Mouse (Mus musculus) 3T3-L1 (cell line): ENCODE measurements around the gene Zfp568.
A peak's percentile ranks its signal among the peaks of the same experiment; 100 is the strongest.

Source experiments
- DNase-seq: peaks from one replicate; pipeline ENCODE4 v3.0.0-alpha.2; 2015; ENCODE audit warnings: low read depth, low spot score

Zfp568 gene

DNA sequence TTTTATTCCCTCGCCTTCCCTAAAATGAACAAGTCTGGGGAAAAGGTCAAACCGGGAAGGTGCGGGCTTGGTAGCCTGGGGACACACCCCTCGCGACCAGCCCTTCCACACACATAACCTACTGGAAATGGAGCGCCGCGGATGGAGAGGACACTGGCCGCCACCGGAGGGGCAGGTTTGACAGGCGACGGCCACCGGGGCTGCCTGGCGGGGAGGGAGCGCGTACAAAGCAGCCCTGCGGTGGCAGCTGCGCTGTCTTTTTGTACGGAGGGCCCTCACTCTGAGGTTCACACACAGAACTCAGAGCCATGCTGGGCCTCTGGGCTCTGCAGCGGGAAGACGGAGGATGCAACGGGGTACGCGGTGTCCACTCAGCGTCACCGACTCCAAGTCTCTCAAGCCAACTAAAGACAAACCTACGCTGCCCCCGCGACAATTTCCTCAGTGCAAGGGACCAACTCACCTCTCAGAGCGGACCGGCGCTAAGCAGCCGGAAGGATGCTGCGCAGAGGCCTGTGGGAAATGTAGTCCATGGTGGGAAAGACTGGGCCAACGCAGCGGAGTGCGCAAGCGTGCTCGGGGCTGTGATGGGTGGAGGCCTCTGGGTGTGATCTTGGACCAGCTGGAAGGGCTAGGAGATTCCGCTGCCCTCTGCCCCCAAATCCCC is 67.3 kb downstream of the Zfp568 start, which contains the start of gene Zfp14:
Zfp14 (minus strand) TSS at position 499 of the 667 bp plus-strand sequence.
- DNase-seq, result peak; percentile 81

DNA sequence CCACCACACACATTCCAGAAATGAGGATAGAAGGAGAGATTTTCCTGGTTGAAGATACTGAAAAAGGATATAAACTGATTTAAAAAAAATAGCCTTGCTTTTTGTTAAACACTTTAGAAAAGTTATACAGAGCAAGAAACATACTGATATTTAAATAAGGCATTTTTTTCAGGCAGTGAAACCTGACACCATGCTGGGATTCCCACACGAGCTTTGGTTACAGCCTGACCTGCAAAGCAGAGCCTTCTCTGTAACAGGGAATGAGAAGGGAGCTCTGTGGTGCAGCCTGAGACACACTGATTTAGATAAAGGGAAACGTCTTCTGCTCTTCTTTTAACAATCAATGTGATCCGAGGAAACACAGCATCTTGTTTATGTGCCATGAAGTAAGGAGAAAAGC is 69.8 kb downstream of the Zfp568 start:
- DNase-seq, result peak; percentile 45

DNA sequence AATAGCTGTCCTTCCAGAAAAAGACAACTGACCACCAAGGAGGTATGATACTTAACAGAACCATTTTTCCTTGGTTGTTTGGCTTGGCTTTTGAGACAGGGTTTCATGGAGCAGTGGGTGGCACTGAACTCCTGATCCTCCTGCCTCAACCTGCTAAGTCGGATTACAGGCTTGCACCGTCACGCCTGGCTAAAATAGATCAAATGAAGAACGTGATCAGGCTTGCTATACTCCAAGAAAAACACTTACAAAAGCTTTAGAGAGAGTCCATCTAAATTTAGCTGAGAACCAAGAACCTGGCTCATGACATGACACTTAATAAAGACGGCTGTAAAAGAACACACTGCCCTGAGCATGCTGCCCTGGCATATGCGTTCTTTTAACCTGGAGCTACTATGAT is 76.6 kb downstream of the Zfp568 start:
- DNase-seq, result no peak

DNA sequence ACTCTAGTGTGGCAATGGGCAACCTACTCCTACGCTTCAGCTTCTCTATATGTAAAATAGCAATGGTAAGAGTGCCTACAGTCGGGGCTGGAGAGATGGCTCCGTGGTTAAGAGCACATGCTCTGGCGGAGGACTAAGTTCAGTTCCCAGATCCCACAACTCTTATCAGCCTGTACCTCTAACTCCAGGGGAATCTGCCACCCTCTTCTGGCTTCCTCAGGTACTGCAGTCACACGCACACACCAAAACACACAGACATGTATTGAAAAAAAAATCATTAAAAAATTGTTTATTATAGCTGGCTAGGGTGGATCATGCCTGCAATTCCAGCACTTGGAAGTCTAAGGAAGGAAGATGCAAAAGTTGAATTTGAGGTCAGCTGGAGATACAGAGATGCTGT is 78.7 kb downstream of the Zfp568 start:
- DNase-seq, result peak; percentile 33

DNA sequence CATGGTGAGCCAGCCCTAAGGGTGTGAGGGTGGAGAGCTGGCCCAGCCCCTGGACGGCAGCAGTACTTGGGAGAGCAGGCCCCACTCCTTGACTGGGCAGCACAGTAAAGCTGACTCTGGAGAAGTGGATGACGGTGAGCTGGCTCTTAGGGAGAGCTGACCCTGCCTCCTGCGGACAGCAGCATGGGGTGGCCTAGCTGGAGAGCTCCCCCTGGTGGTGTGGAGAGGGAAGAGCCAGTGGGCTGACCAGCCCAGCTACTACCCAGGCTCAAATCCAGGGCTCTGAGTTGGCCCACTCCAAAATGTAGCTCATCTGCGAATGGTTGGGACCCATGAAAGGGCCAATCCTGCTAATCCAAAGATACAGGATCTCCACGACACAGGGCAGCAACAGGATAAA is 80.9 kb downstream of the Zfp568 start:
- no peak for DNase-seq

DNA sequence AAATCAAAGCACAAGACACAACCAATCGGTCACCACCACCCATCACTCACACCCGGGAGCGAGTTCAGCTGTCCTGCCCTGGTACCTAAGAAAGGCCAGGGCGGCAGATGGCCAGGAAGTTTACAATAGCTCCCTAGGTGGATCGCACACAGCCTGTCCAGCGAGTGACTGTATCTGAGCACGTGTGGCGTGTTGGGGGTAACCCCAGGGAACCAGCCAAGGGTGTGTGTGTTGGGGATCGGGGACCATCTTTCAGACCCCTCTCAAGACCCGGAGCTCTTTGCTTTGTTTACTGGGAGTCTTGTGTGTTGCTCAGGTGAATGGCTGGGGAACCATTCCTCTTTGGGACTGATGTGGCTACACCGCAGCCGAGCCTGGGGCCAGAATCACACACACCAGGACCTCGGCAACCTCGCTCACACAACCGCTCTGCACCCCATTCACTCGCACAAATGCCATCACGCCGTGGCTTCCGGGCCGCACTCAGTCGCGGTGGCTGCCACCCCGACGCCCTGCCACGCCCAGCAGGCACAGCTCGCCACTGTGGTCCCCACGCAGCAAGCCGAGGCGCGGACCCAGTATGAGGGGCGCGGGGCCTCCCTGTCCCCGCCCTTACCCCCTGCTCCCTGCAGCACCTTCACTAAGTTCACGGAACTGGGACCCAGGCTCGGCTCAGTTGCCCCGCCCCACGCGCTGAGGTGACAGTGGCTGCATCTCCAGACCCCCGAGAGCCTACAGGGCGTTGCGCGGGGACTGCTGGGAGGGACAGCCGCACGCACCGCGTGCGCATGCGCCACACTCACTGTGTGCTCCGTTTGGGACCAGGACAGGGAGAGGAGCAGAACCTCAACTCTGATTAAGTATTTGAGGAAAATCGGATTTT is 88.6 kb downstream of the Zfp568 start, which contains the start of gene Zfp82:
Zfp82 (minus strand) TSS at position 755 of the 883 bp plus-strand sequence.
- peak; percentile 74 for DNase-seq
